Mouse (Mus musculus) liver, embryonic 15.5 days (tissue): ENCODE measurements around the gene Dvl2. TPM values are rescaled to one million over a fixed set of nuclear protein-coding genes. Genes with fewer than 3 reads are reported as not detected.

Experiments
- ATAC-seq: fragments of 200-750 bp; cut with Nextera tagmentation; 2 replicates; pipeline ENCODE4 v1.8.0; 2017; ENCODE audit warnings: moderate number of reproducible peaks, mild to moderate bottlenecking, moderate library complexity; ENCODE audit not compliant: insufficient read depth
- H3K27ac ChIP-seq: fragments of 300-500 bp; sonication (generic); replicated peaks from 2 replicates; pipeline ENCODE4 v1.5.1; 2015; ENCODE audit warnings: mild to moderate bottlenecking, inconsistent platforms
- H3K27me3 ChIP-seq: fragments of 300-500 bp; sonication (generic); 2 replicates; pipeline ENCODE4 v1.6.1; 2015; ENCODE audit warnings: mild to moderate bottlenecking, inconsistent platforms
- H3K36me3 ChIP-seq: fragments of 300-500 bp; sonication (generic); replicated peaks from 2 replicates; pipeline ENCODE4 v1.6.1; 2015; ENCODE audit warnings: moderate library complexity, mild to moderate bottlenecking, inconsistent platforms
- H3K4me1 ChIP-seq: fragments of 300-500 bp; sonication (generic); replicated peaks from 2 replicates; pipeline ENCODE4 v1.6.1; 2015; ENCODE audit warnings: inconsistent platforms
- H3K4me2 ChIP-seq: fragments of 300-500 bp; sonication (generic); 2 replicates; pipeline ENCODE4 v1.6.1; 2015; ENCODE audit warnings: moderate library complexity, mild to moderate bottlenecking, inconsistent platforms
- H3K4me3 ChIP-seq: fragments of 300-500 bp; sonication (generic); replicated peaks from 2 replicates; pipeline ENCODE4 v1.5.1; 2015; ENCODE audit warnings: mild to moderate bottlenecking, inconsistent platforms
- H3K9ac ChIP-seq: fragments of 300-500 bp; sonication (generic); 2 replicates; pipeline ENCODE4 v1.6.1; 2015; ENCODE audit warnings: moderate library complexity, mild to moderate bottlenecking, inconsistent platforms
- H3K9me3 ChIP-seq: fragments of 300-500 bp; sonication (generic); replicated peaks from 2 replicates; pipeline ENCODE4 v1.6.1; 2016; ENCODE audit warnings: inconsistent platforms
- whole genome bisulfite sequencing: fragments of 180-500 bp; shearing (Covaris S2); methylation state at CpG from one replicate; pipeline ENCODE4 v1.1.7; 2015; ENCODE audit warnings: mixed read lengths; ENCODE audit not compliant: insufficient replicate concordance; 5-methylcytosine and 5-hydroxymethylcytosine counted together
- microRNA counts: library from miRNA; unstranded; fragments of <30 nt; microRNA quantifications from one replicate; lab custom pipeline; 2016
- microRNA-seq: library from miRNA; unstranded; fragments of <30 nt; microRNA quantifications from one replicate; pipeline ENCODE4, GENCODE M21; 2016
- polyA plus RNA-seq: library from polyadenylated mRNA; unstranded; fragments of >200 nt; fragmentation: Nextera tagmentation; extraction: Ambion mirVana; gene quantifications from 2 replicates; pipeline ENCODE4 v1.2.1, GENCODE M21; 2015

The Dvl2 gene
- polyA plus RNA-seq, 1 experiment from 2014 or later: 5.5 TPM

GRCm38 (mm10) chr11:70045435-70045834, 45.0 kb downstream of the Dvl2 start:
- Histone ChIP-seq H3K4me1 (no peaks in the 10 kb centered on the region), H3K27me3 (no peaks in the 10 kb centered on the region), H3K4me3 (no peak overlapping the region), H3K9ac (no peak overlapping the region), H3K27ac (no peak overlapping the region), H3K4me2 (no peak overlapping the region), H3K36me3 (no peaks in the 10 kb centered on the region), H3K9me3 (no peaks in the 10 kb centered on the region)
- WGBS: 60% methylated on average over 9 of the region's 9 CpGs
- no peak for ATAC-seq

DNA sequence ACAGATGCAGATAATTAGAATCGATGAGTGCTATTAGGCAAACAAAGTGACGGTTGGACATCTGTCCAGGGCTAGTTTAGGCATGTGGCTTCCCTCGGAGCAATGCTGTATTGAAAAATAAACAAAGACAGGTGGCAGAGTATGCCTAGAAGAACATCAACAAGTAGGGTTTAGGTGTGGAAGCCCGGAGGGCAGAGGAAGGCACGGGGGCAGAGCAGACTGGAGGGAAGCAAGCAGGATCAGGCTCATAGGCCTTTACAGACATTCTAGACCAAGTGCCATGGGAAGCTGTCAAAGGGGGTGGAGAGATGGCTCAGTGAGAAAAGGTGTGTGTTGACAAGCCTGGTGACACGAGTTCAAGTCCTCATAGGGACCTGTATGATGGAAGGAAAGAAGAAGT, 49.0 kb downstream of the Dvl2 start:
- H3K4me3 ChIP-seq: no peak overlapping the region
- H3K4me2 ChIP-seq: no peak overlapping the region
- no peaks in the 10 kb centered on the region for H3K9me3 ChIP-seq
- H3K4me1 ChIP-seq: peaks cover 8% of the 10 kb centered on the region; the same call in 1 of the 2 replicates
- no peak overlapping the region for H3K27ac ChIP-seq
- WGBS: 66% methylated on average over 6 of the region's 6 CpGs
- no peaks in the 10 kb centered on the region for H3K36me3 ChIP-seq
- ATAC-seq: no peak
- H3K9ac ChIP-seq: no peak overlapping the region
- no peaks in the 10 kb centered on the region for H3K27me3 ChIP-seq

- Histone ChIP-seq H3K9me3 (no peaks in the 10 kb centered on the region), H3K27me3 (no peaks in the 10 kb centered on the region), H3K4me2 (no peak overlapping the region), H3K4me1 (peaks cover 8% of the 10 kb centered on the region; the same call in 1 of the 2 replicates), H3K9ac (no peak overlapping the region), H3K36me3 (no peaks in the 10 kb centered on the region), H3K4me3 (no peak overlapping the region), H3K27ac (no peak overlapping the region)
- no peak for ATAC-seq
- WGBS: 41% methylated on average over 10 of the region's 10 CpGs
These were observed 49.4 kb downstream of the Dvl2 start for GRCm38 (mm10) chr11:70049816-70050215.

DNA sequence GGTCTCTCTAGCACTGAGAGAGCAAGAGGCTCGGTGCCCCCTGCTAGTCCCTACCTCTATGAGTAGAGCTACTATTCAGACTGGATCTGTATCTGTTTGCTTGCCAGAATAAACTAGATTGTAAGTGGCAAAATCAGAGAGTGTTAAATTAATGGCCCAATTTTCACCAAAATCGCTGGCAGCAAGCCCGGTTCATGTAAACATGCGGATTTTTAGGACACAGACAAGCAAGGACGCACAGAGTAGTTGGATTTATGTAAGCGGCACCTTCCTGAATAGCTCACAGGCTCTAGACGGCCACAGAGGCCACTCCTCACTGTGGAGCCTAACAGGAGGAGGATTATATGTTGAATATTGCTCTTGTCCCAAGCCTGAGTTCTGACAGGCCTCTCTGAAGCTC, 52.8 kb downstream of the Dvl2 start:
- Histone ChIP-seq H3K4me2 (no peak overlapping the region), H3K9ac (no peak overlapping the region), H3K27ac (peak overlapping the region; percentile 57), H3K4me1 (peaks cover 13% of the 10 kb centered on the region; the same call in 1 of the 2 replicates), H3K9me3 (no peaks in the 10 kb centered on the region), H3K27me3 (0 out of 2 replicates have a peak, but pooled peaks cover 3% of the 10 kb centered on the region), H3K4me3 (no peak overlapping the region), H3K36me3 (no peaks in the 10 kb centered on the region)
- ATAC-seq: no peak
- 65% methylated on average over 7 of the region's 7 CpGs for WGBS

GRCm38 (mm10) chr11:70053898-70054570, 53.6 kb downstream of the Dvl2 start, which contains the start of gene Asgr1:
Gene Asgr1, plus strand, starts transcription at chr11:70054085.
- WGBS: 68% methylated on average over 10 of the region's 10 CpGs
- Histone ChIP-seq H3K4me2 (0 out of 2 replicates have a peak within 1 kb of the TSS, but pooled peaks have one; percentile 10), H3K4me1 (peaks cover 13% of the 10 kb centered on the region; the same call in 1 of the 2 replicates), H3K27ac (peak within 1 kb of the TSS; percentile 57), H3K9me3 (no peaks in the 10 kb centered on the region), H3K27me3 (0 out of 2 replicates have a peak, but pooled peaks cover 3% of the 10 kb centered on the region), H3K9ac (no peak within 1 kb of the TSS), H3K36me3 (no peaks in the 10 kb centered on the region), H3K4me3 (no peak within 1 kb of the TSS)
- peak; percentile 62 for ATAC-seq

DNA sequence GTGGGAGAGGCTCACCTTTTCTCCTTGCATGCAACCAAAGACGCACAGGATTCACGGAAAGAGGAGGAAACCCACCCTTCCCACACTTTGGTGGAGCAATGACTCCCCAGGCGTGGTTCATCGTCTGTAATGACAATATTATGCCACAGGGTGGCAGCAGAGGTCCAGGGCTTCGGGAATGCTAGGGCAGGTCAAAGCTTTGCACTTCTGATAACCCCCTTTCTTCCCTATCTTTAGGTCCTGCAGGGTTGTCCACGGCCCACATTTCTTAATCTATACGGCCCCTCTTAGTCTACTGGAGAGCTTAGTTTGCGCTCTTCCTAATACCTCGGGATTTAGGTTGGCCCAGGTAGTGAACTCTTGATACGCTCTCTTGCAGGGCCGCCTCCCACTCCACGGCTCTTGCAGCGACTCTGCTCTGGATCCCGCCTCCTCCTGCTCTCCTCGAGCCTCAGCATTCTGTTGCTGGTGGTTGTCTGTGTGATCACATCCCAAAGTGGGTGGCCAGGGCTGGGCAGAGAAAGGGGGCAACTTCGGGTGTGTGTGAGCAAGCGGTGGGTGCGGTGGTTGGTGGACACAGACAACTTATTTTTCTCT, 55.3 kb downstream of the Dvl2 start:
- 27% methylated on average over 18 of the region's 18 CpGs for WGBS
- H3K4me3 ChIP-seq: no peak overlapping the region
- 0 out of 2 replicates have a peak, but pooled peaks have one; percentile 14 for ATAC-seq
- H3K9ac ChIP-seq: no peak overlapping the region
- H3K4me1 ChIP-seq: peaks cover 13% of the 10 kb centered on the region; the same call in 1 of the 2 replicates
- H3K27me3 ChIP-seq: 0 out of 2 replicates have a peak, but pooled peaks cover 3% of the 10 kb centered on the region
- no peak overlapping the region for H3K27ac ChIP-seq
- H3K9me3 ChIP-seq: no peaks in the 10 kb centered on the region
- peak overlapping the region; percentile 42 for H3K4me2 ChIP-seq
- no peaks in the 10 kb centered on the region for H3K36me3 ChIP-seq

GRCm38 (mm10) chr11:70057805-70058204, 57.4 kb downstream of the Dvl2 start:
- no peak overlapping the region for H3K4me3 ChIP-seq
- no peaks in the 10 kb centered on the region for H3K9me3 ChIP-seq
- H3K9ac ChIP-seq: no peak overlapping the region
- no peak for ATAC-seq
- H3K4me2 ChIP-seq: no peak overlapping the region
- WGBS: 75% methylated on average over 9 of the region's 9 CpGs
- peaks cover 13% of the 10 kb centered on the region; the same call in 1 of the 2 replicates for H3K4me1 ChIP-seq
- H3K27me3 ChIP-seq: 0 out of 2 replicates have a peak, but pooled peaks cover 3% of the 10 kb centered on the region
- no peak overlapping the region for H3K27ac ChIP-seq
- no peaks in the 10 kb centered on the region for H3K36me3 ChIP-seq

- whole genome bisulfite sequencing: 49% methylated on average over 6 of the region's 6 CpGs
- ATAC-seq: no peak
These were observed 59.5 kb downstream of the Dvl2 start for GRCm38 (mm10) chr11:70059930-70060329.

More at GRCm38 (mm10) chr11:70059930-70060329, 59.5 kb downstream of the Dvl2 start:
- H3K4me1 ChIP-seq: peaks cover 5% of the 10 kb centered on the region; the same call in 1 of the 2 replicates
- H3K9ac ChIP-seq: no peak overlapping the region
- H3K36me3 ChIP-seq: no peaks in the 10 kb centered on the region
- no peak overlapping the region for H3K4me3 ChIP-seq
- 0 out of 2 replicates have a peak, but pooled peaks cover 3% of the 10 kb centered on the region for H3K27me3 ChIP-seq
- H3K9me3 ChIP-seq: no peaks in the 10 kb centered on the region
- no peak overlapping the region for H3K27ac ChIP-seq
- no peak overlapping the region for H3K4me2 ChIP-seq

MicroRNAs within 50 kb of the gene (microRNA counts, 519-probe panel; counts per million panel counts)
- microRNA mmu-miR-324-3p (lab: Ali Mortazavi, UCI) (not detected), microRNA mmu-miR-324-5p (lab: Ali Mortazavi, UCI) (2,943 counts per million, percentile 59 among the panel's probes with 10 or more counts)

Small RNAs within 50 kb of the gene (microRNA-seq; reads per million reads assigned to microRNA genes)
- gene Gm44349 (not detected), gene Mir324 (2,107 reads per million, percentile 83 among the genes with 10 or more reads in this experiment)

Other genes with a start within 250 kb of the Dvl2 start
- gene Polr2a, start 242.0 kb upstream of the Dvl2 start, polyA plus RNA-seq: 10.2 and 10.4 TPM in 2 replicates
- gene Slc35g3, start 238.6 kb upstream of the Dvl2 start, polyA plus RNA-seq: not detected in 2 replicates
- 0.43 and 0.92 TPM in 2 replicates for gene Zbtb4, start 234.7 kb upstream of the Dvl2 start, polyA plus RNA-seq
- gene Chrnb1, start 204.7 kb upstream of the Dvl2 start, polyA plus RNA-seq: 0.84 and 1.3 TPM in 2 replicates
- gene Fgf11, start 198.7 kb upstream of the Dvl2 start, polyA plus RNA-seq: 0.16 and 0.18 TPM in 2 replicates
- 0.69 and 0.94 TPM in 2 replicates for gene Tmem102, start 195.0 kb upstream of the Dvl2 start, polyA plus RNA-seq
- gene Gm39566, start 185.3 kb upstream of the Dvl2 start, polyA plus RNA-seq: not detected in 2 replicates
- gene Spem2, start 182.1 kb upstream of the Dvl2 start, polyA plus RNA-seq: not detected in 2 replicates
- gene Spem1, start 178.4 kb upstream of the Dvl2 start, polyA plus RNA-seq: not detected in 2 replicates
- 0.54 and 0.64 TPM in 2 replicates for gene Nlgn2, start 162.8 kb upstream of the Dvl2 start, polyA plus RNA-seq
- 336 and 387 TPM in 2 replicates for gene Tmem256, start 162.1 kb upstream of the Dvl2 start, polyA plus RNA-seq
- gene Plscr3, start 154.2 kb upstream of the Dvl2 start, polyA plus RNA-seq: 26.1 and 28.0 TPM in 2 replicates
- 0.60 and 0.62 TPM in 2 replicates for gene Tnk1, start 141.9 kb upstream of the Dvl2 start, polyA plus RNA-seq
- not detected in 2 replicates for gene Tmem95, start 122.6 kb upstream of the Dvl2 start, polyA plus RNA-seq
- gene Kctd11, start 119.2 kb upstream of the Dvl2 start, polyA plus RNA-seq: 1.2 and 1.4 TPM in 2 replicates
- 5.9 and 7.2 TPM in 2 replicates for gene Acap1, start 105.1 kb upstream of the Dvl2 start, polyA plus RNA-seq
- 0.89 and 1.0 TPM in 2 replicates for gene 2810408A11Rik, start 99.6 kb upstream of the Dvl2 start, polyA plus RNA-seq
- 2.7 and 3.1 TPM in 2 replicates for gene Neurl4, start 99.5 kb upstream of the Dvl2 start, polyA plus RNA-seq
- gene Gps2, start 86.7 kb upstream of the Dvl2 start, polyA plus RNA-seq: 90.6 and 98.4 TPM in 2 replicates
- gene Eif5a, start 78.6 kb upstream of the Dvl2 start, polyA plus RNA-seq: 1,245 and 1,257 TPM in 2 replicates
- gene Ybx2, start 64.8 kb upstream of the Dvl2 start, polyA plus RNA-seq: not detected in 2 replicates
- 19.9 and 22.1 TPM in 2 replicates for gene Slc2a4, start 52.4 kb upstream of the Dvl2 start, polyA plus RNA-seq
- gene Cldn7, start 35.8 kb upstream of the Dvl2 start, polyA plus RNA-seq: 4.5 and 6.6 TPM in 2 replicates
- gene Ctdnep1, start 19.4 kb upstream of the Dvl2 start, polyA plus RNA-seq: 8.9 and 11.9 TPM in 2 replicates
- 58.1 and 60.5 TPM in 2 replicates for gene Elp5, start 18.1 kb upstream of the Dvl2 start, polyA plus RNA-seq
- gene Gabarap, start 9.5 kb upstream of the Dvl2 start, polyA plus RNA-seq: 252 and 262 TPM in 2 replicates
- 23.1 and 24.0 TPM in 2 replicates for gene Phf23, start 4.8 kb upstream of the Dvl2 start, polyA plus RNA-seq
- gene Acadvl, start 14.8 kb downstream of the Dvl2 start, polyA plus RNA-seq: 111 and 124 TPM in 2 replicates
- gene Dlg4, start 16.3 kb downstream of the Dvl2 start, polyA plus RNA-seq: 0.63 and 0.93 TPM in 2 replicates
- 6.8 and 7.3 TPM in 2 replicates for gene Asgr1, start 53.5 kb downstream of the Dvl2 start, polyA plus RNA-seq
- gene Asgr2, start 92.0 kb downstream of the Dvl2 start, polyA plus RNA-seq: 10.7 and 13.0 TPM in 2 replicates
- gene Mgl2, start 129.7 kb downstream of the Dvl2 start, polyA plus RNA-seq: 2.6 and 2.9 TPM in 2 replicates
- gene Clec10a, start 155.6 kb downstream of the Dvl2 start, polyA plus RNA-seq: 0.39 and 0.60 TPM in 2 replicates
- 1.6 and 1.7 TPM in 2 replicates for gene Slc16a11, start 212.2 kb downstream of the Dvl2 start, polyA plus RNA-seq
- gene Slc16a13, start 220.5 kb downstream of the Dvl2 start, polyA plus RNA-seq: 3.5 and 4.4 TPM in 2 replicates
- 2.1 and 2.2 TPM in 2 replicates for gene Bcl6b, start 229.2 kb downstream of the Dvl2 start, polyA plus RNA-seq
- 57.1 and 62.2 TPM in 2 replicates for gene 0610010K14Rik, start 237.3 kb downstream of the Dvl2 start, polyA plus RNA-seq
- gene Gm21988, start 239.2 kb downstream of the Dvl2 start, polyA plus RNA-seq: 5.2 and 5.3 TPM in 2 replicates
- 146 and 150 TPM in 2 replicates for gene Rnasek, start 239.2 kb downstream of the Dvl2 start, polyA plus RNA-seq